Mouse (Mus musculus) bone marrow macrophage, adult 2 months (primary cell): ENCODE data around the gene Ppm1h. TPM values are rescaled to one million over a fixed set of nuclear protein-coding genes. Genes with fewer than 3 reads are reported as not detected.
"Not testable (repeated sequence)": the region's sequence is repeated elsewhere in the genome, so short reads cannot be mapped to it uniquely, and the experiment has no call there.

Experiments
- H3K27ac ChIP-seq: 2 replicates; pipeline ENCODE4 v1.5.1; 2012; ENCODE audit warnings: low read depth, low read length; ENCODE audit not compliant: insufficient read depth
- H3K4me1 ChIP-seq: 2 replicates; pipeline ENCODE4 v1.6.1; 2012; ENCODE audit warnings: low read length; ENCODE audit not compliant: control insufficient read depth, insufficient read depth
- H3K4me3 ChIP-seq: 2 replicates; pipeline ENCODE4 v1.5.1; 2012; ENCODE audit warnings: mild to moderate bottlenecking, low read length, moderate library complexity; ENCODE audit not compliant: insufficient read depth
- CTCF ChIP-seq: IDR thresholded peaks from 2 replicates; pipeline ENCODE4 v1.5.1; 2012; ENCODE audit warnings: low read depth, mild to moderate bottlenecking, low read length, moderate library complexity
- POLR2A ChIP-seq: IDR thresholded peaks from 2 replicates; pipeline ENCODE4 v1.6.1; 2012; ENCODE audit warnings: mild to moderate bottlenecking, low read depth, low read length, borderline replicate concordance
- polyA plus RNA-seq: library from polyadenylated mRNA; stranded (reverse); fragments of >200 nt; gene quantifications from 2 replicates; pipeline ENCODE4 v1.2.4, GENCODE M21; 2012; ENCODE audit not compliant: missing spikeins, insufficient read depth, insufficient read length

Gene Ppm1h
- polyA plus RNA-seq, 1 experiment = 52.4 TPM

DNA sequence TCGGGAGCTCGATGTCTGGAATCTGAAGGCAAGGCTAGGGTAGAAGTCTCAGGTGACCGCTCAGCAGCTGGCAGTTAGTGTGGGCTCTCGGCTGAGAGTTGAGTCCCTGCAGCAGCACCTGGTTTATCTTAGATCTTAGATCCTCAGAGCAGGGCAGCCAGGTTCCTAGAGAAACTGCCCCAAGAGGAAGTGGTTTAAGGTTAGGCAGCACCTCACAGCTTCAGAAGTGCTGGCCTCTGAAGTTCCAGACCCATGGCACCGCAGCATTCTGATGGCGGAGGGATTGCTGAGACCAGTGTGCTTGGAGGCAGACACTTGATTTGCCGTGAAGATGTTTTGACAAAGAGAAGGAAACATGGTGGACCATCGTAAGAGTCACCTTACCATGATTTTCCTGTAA lies 237.3 kb downstream of the Ppm1h start:
- TF ChIP-seq CTCF = no peak
- TF ChIP-seq POLR2A = no peak
- no peak overlapping the region for H3K4me3 ChIP-seq
- H3K27ac ChIP-seq = no peak overlapping the region
- no peaks in the 10 kb centered on the region for H3K4me1 ChIP-seq

GRCm38 (mm10) chr10:122917648-122918324 lies 239.2 kb downstream of the Ppm1h start:
- no peak overlapping the region for H3K27ac ChIP-seq
- no peak overlapping the region for H3K4me3 ChIP-seq
- no peaks in the 10 kb centered on the region for H3K4me1 ChIP-seq
- TF ChIP-seq CTCF (no peak), POLR2A (no peak)

GRCm38 (mm10) chr10:122918325-122918694 lies 239.7 kb downstream of the Ppm1h start:
- no peak for TF ChIP-seq POLR2A
- TF ChIP-seq CTCF = no peak
- H3K27ac ChIP-seq = no peak overlapping the region
- H3K4me1 ChIP-seq = no peaks in the 10 kb centered on the region
- no peak overlapping the region for H3K4me3 ChIP-seq

DNA sequence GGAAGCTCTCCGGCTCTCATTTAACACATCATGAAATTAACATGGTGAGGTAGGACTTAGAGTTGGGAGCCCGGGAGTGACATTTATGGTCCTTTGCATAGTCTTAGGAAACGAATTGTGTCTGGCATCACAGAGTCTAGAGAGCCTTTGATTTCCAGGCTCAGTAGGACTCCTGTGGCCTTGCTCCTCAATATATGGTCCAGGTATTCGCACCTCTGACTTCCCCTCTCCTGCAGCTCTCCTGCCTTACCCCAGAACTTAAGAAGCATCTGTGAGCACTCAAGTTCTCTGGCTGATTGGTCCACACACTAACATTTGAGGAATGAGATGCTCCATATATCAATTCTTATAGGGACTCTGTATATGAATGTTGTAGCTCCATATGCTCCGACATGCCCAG lies 240.2 kb downstream of the Ppm1h start:
- Histone ChIP-seq H3K4me3 (no peak overlapping the region), H3K27ac (no peak overlapping the region), H3K4me1 (no peaks in the 10 kb centered on the region)
- no peak for TF ChIP-seq POLR2A
- no peak for TF ChIP-seq CTCF

GRCm38 (mm10) chr10:122919416-122919815 lies 240.9 kb downstream of the Ppm1h start:
- TF ChIP-seq CTCF (no peak), POLR2A (no peak)
- H3K4me3 ChIP-seq = no peak overlapping the region
- H3K4me1 ChIP-seq = no peaks in the 10 kb centered on the region
- no peak overlapping the region for H3K27ac ChIP-seq

DNA sequence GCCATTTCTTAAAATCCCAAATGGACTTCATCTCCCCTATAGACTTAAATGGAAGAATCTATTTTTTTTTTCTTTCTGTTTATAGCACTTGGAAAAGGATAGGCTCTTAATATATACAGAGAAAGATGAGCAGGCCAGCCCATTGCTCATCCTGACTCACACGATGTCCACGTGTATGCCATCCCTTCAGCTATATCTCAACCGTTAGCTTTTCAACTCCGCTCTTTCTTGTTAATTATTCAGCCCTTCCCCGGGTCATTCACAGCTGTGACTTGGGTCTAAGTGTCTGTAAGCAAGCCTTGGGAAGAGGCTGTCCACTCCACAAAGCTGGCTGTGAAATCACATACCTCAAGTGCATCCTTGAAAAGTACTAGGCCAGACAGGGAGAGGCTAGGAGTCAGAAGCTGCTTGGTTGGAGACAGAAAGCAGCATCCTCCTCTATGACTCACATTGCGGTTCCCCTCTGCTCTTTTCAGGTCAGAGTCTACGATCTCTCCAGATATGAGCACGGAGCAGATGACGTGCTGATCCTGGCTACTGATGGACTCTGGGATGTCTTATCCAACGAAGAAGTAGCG lies 241.7 kb downstream of the Ppm1h start:
- no peaks in the 10 kb centered on the region for H3K4me1 ChIP-seq
- H3K27ac ChIP-seq = no peak overlapping the region
- no peak for TF ChIP-seq POLR2A
- TF ChIP-seq CTCF = no peak
- H3K4me3 ChIP-seq = no peak overlapping the region

GRCm38 (mm10) chr10:122922226-122922625 lies 243.7 kb downstream of the Ppm1h start:
- Histone ChIP-seq H3K27ac (no peak overlapping the region), H3K4me1 (no peaks in the 10 kb centered on the region), H3K4me3 (no peak overlapping the region)
- no peak for TF ChIP-seq CTCF
- no peak for TF ChIP-seq POLR2A

- H3K27ac ChIP-seq, H3K4me3 ChIP-seq, H3K4me1 ChIP-seq: not testable (repeated sequence)
Observed at GRCm38 (mm10) chr10:122924571-122924970, 246.0 kb downstream of the Ppm1h start.

DNA sequence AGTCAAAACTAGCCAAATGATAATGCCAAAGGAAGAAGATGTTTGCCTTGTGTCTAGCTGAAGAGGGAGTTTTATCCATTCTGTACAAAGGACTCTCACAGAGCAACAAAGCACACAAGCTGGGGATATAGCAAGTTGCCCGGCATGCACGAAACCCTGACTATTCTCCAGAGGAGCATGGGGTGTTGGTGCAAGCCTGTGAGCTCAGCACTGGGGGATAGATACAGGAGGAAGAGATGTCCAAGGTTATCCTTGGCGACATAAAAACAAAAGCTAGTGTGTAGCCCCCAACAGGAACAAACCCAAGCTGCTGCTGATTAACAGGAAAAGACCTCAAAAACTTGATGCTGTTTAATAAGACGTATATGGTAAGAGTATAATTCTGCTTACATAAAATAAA lies 247.7 kb downstream of the Ppm1h start:
- H3K27ac ChIP-seq = no peak overlapping the region
- no peak overlapping the region for H3K4me3 ChIP-seq
- TF ChIP-seq POLR2A (no peak), CTCF (no peak)
- peaks cover 23% of the 10 kb centered on the region for H3K4me1 ChIP-seq

GRCm38 (mm10) chr10:122930520-122930919 lies 252.0 kb downstream of the Ppm1h start:
- Histone ChIP-seq H3K4me1 (peaks cover 31% of the 10 kb centered on the region), H3K4me3 (no peak overlapping the region), H3K27ac (no peak overlapping the region)
- TF ChIP-seq POLR2A (no peak), CTCF (no peak)

- H3K27ac ChIP-seq = no peak overlapping the region
- peaks cover 31% of the 10 kb centered on the region for H3K4me1 ChIP-seq
- TF ChIP-seq POLR2A (no peak), CTCF (no peak)
- H3K4me3 ChIP-seq = no peak overlapping the region
Observed at GRCm38 (mm10) chr10:122931193-122931832, 252.8 kb downstream of the Ppm1h start.
